Mouse (Mus musculus) thymus, adult 2 months (tissue): ENCODE measurements around the gene Hoxc12. TPM values are rescaled to one million over a fixed set of nuclear protein-coding genes. Genes with fewer than 3 reads are reported as not detected.

Experiments used
- DNase-seq: peaks from one replicate; pipeline ENCODE4 v3.0.0; 2021
- H3K27ac ChIP-seq: fragments of 200-500 bp; 2 replicates; pipeline ENCODE4 v1.5.1; 2012; ENCODE audit warnings: low read length, control low read depth; ENCODE audit not compliant: control insufficient read depth, insufficient read depth
- H3K27me3 ChIP-seq: fragments of 200-500 bp; 2 replicates; pipeline ENCODE4 v1.6.1; 2012; ENCODE audit warnings: mild to moderate bottlenecking, low read length, moderate library complexity, mixed read lengths; ENCODE audit not compliant: control insufficient read depth, insufficient read depth
- H3K36me3 ChIP-seq: fragments of 200-500 bp; 2 replicates; pipeline ENCODE4 v1.6.1; 2012; ENCODE audit warnings: mild to moderate bottlenecking, low read length, moderate library complexity; ENCODE audit not compliant: control insufficient read depth, insufficient read depth
- H3K4me1 ChIP-seq: fragments of 200-500 bp; replicated peaks from 2 replicates; pipeline ENCODE4 v1.6.1; 2012; ENCODE audit warnings: low read length; ENCODE audit not compliant: control insufficient read depth, insufficient read depth
- H3K4me3 ChIP-seq: fragments of 200-500 bp; 2 replicates; pipeline ENCODE4 v1.5.1; 2012; ENCODE audit warnings: mild to moderate bottlenecking, low read length, control low read depth, moderate library complexity; ENCODE audit not compliant: control insufficient read depth, insufficient read depth
- CTCF ChIP-seq: fragments of 200-500 bp; IDR thresholded peaks from 2 replicates; pipeline ENCODE4 v1.5.1; 2012; ENCODE audit warnings: mild to moderate bottlenecking, control low read depth, low read length, moderate library complexity, borderline replicate concordance; ENCODE audit not compliant: control insufficient read depth, poor library complexity, insufficient read depth; ENCODE audit errors: extremely low read depth
- POLR2A ChIP-seq: fragments of 200-500 bp; IDR thresholded peaks from 2 replicates; pipeline ENCODE4 v1.6.1; 2012; ENCODE audit warnings: mild to moderate bottlenecking, low read length, control low read depth, moderate library complexity; ENCODE audit not compliant: control insufficient read depth, poor library complexity, insufficient read depth; ENCODE audit errors: extremely low read depth
- WGBS: fragments of 180-500 bp; shearing (Covaris S2); methylation state at CpG from one replicate; pipeline ENCODE4 v1.1.7; 2018; 5-methylcytosine and 5-hydroxymethylcytosine counted together
- polyA plus RNA-seq: library from polyadenylated mRNA; depleted of rRNA; stranded (reverse); fragments of >200 nt; gene quantifications from 2 replicates; pipeline ENCODE4 v1.2.3, GENCODE M21; 2012

The Hoxc12 gene
- polyA plus RNA-seq, 1 experiment = not detected

GRCm38 (mm10) chr15:102956906-102957305 lies 20.3 kb downstream of the Hoxc12 start:
- H3K4me1 ChIP-seq = no peaks in the 10 kb centered on the region
- no peak for DNase-seq
- 11% methylated on average over 12 of the region's 12 CpGs for WGBS
- TF ChIP-seq POLR2A (no peak), CTCF (no peak)
- H3K36me3 ChIP-seq = no peaks in the 10 kb centered on the region
- no peak overlapping the region for H3K27ac ChIP-seq
- H3K4me3 ChIP-seq = no peak overlapping the region
- peaks cover 39% of the 10 kb centered on the region for H3K27me3 ChIP-seq

- Histone ChIP-seq H3K4me1 (no peaks in the 10 kb centered on the region), H3K27ac (no peak overlapping the region), H3K27me3 (peaks cover 44% of the 10 kb centered on the region), H3K36me3 (no peaks in the 10 kb centered on the region), H3K4me3 (no peak overlapping the region)
- 6% methylated on average over 13 of the region's 13 CpGs for WGBS
- no peak for DNase-seq
- no peak for TF ChIP-seq CTCF
- TF ChIP-seq POLR2A = no peak
These were observed 23.2 kb downstream of the Hoxc12 start for GRCm38 (mm10) chr15:102959663-102960191.

GRCm38 (mm10) chr15:102961728-102962127 lies 25.2 kb downstream of the Hoxc12 start:
- Histone ChIP-seq H3K27ac (no peak overlapping the region), H3K4me3 (no peak overlapping the region), H3K36me3 (no peaks in the 10 kb centered on the region), H3K27me3 (peaks cover 44% of the 10 kb centered on the region), H3K4me1 (no peaks in the 10 kb centered on the region)
- DNase-seq = no peak
- 10% methylated on average over 6 of the region's 6 CpGs for WGBS
- TF ChIP-seq POLR2A (no peak), CTCF (no peak)

- peaks cover 43% of the 10 kb centered on the region for H3K27me3 ChIP-seq
- H3K4me1 ChIP-seq = no peaks in the 10 kb centered on the region
- H3K27ac ChIP-seq = no peak overlapping the region
- no peak for TF ChIP-seq CTCF
- WGBS = 16% methylated on average over 13 of the region's 13 CpGs
- no peak overlapping the region for H3K4me3 ChIP-seq
- DNase-seq = no peak
- H3K36me3 ChIP-seq = no peaks in the 10 kb centered on the region
These were observed 25.9 kb downstream of the Hoxc12 start for GRCm38 (mm10) chr15:102962492-102962891.

GRCm38 (mm10) chr15:102963259-102963658 lies 26.7 kb downstream of the Hoxc12 start:
- peaks cover 39% of the 10 kb centered on the region for H3K27me3 ChIP-seq
- H3K36me3 ChIP-seq = no peaks in the 10 kb centered on the region
- DNase-seq = no peak
- H3K4me3 ChIP-seq = no peak overlapping the region
- no peak for TF ChIP-seq POLR2A
- TF ChIP-seq CTCF = no peak
- no peaks in the 10 kb centered on the region for H3K4me1 ChIP-seq
- 16% methylated on average over 8 of the region's 8 CpGs for WGBS
- H3K27ac ChIP-seq = no peak overlapping the region

- H3K27me3 ChIP-seq = peaks cover 42% of the 10 kb centered on the region
- no peak for DNase-seq
- WGBS = 5% methylated on average over 28 of the region's 28 CpGs
These were observed 27.4 kb downstream of the Hoxc12 start for GRCm38 (mm10) chr15:102963671-102964640.

More at GRCm38 (mm10) chr15:102963671-102964640, 27.4 kb downstream of the Hoxc12 start:
- Histone ChIP-seq H3K36me3 (no peaks in the 10 kb centered on the region), H3K4me3 (no peak overlapping the region), H3K4me1 (no peaks in the 10 kb centered on the region), H3K27ac (no peak overlapping the region)
- no peak for TF ChIP-seq POLR2A
- TF ChIP-seq CTCF = no peak
